29 mouse cellular contexts compared by ENCODE assay signal in the genomic region with DNA sequence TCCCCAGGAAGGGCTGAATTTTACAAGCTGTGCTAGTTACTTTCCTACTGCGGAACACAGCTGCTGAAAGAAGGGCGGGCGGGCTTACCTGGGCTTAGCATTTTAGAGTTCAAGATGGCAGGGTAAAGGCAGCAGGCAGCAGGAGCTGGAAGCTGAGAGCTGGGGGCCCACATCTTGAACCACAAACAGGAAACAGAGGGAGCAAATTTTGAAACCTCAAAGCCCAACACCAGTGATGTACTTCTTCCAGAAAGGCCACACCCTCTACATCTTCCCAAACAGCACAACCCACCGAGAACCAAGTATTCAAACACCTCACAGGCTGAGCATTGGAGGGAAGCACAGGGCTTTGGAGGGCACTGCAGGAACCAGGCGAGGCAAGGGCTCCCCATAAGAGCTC. TPM values are rescaled to one million over a fixed set of nuclear protein-coding genes. Genes with fewer than 3 reads are reported as not detected.
DNase-seq lines count a peak whose midpoint lies in the region; ATAC-seq lines count a peak whose summit lies in the region.
"Had no signal": no experiment of that assay in that cellular context is flagged by ENCODE, and none has a peak within 500 bp of the region (broad histone marks: within the 10 kb centered on the region; RNA-seq: fewer than 3 reads in every experiment).

No protein-coding gene starts in this region.

- no peak for DNase-seq in limb, embryonic 10.5 days (ENCODE audit: low spot score)
- peak; percentile 52 for DNase-seq in thymus, postnatal 4 days
- no peak for DNase-seq in testis, postnatal 14 days (ENCODE audit: low spot score)
- DNase-seq in lung, postnatal 14 days, result no peak
- DNase-seq: adrenal gland, postnatal 25 days; cerebellum, adult 18-20 months; cerebellum, postnatal 14 days; gastrocnemius, postnatal 14 days; heart, adult 11 months; heart, postnatal 36 days; kidney, adult 11 months; kidney, postnatal 14 days; layer of hippocampus, adult 9-11 months; liver, postnatal 0 days had no signal

- H3K36me3 ChIP-seq in limb, embryonic 12.5 days, result no peaks in the 10 kb centered on the region
- no peaks in the 10 kb centered on the region for H3K36me3 ChIP-seq in limb, embryonic 10.5 days
- no peaks in the 10 kb centered on the region for H3K36me3 ChIP-seq in heart, embryonic 12.5 days
- H3K36me3 ChIP-seq: embryonic facial prominence, embryonic 10.5 days; embryonic facial prominence, embryonic 15.5 days; heart, embryonic 10.5 days; hindbrain, embryonic 13.5 days; liver, embryonic 12.5 days; midbrain, embryonic 13.5 days; stomach, embryonic 15.5 days had no signal

- ATAC-seq in limb, embryonic 12.5 days (ENCODE audit: insufficient number of reproducible peaks, insufficient read depth, low FRiP score, low TSS enrichment, low read depth), result no peak
- peak; percentile 86 for ATAC-seq in granulocyte monocyte progenitor cell, adult 5-6 weeks (replicated peaks; ENCODE audit: poor library complexity, severe bottlenecking)
- ATAC-seq in megakaryocyte progenitor cell, adult 5-6 weeks (replicated peaks; ENCODE audit: poor library complexity), result peak; percentile 86
- no peak for ATAC-seq in heart, embryonic 12.5 days (ENCODE audit: insufficient number of reproducible peaks, low FRiP score)
- ATAC-seq: forebrain, embryonic 13.5 days; liver, embryonic 12.5 days; liver, postnatal 0 days; lung, postnatal 0 days; midbrain, embryonic 13.5 days had no signal

- H3K9me3 ChIP-seq in limb, embryonic 12.5 days, result no peaks in the 10 kb centered on the region
- no peaks in the 10 kb centered on the region for H3K9me3 ChIP-seq in limb, embryonic 10.5 days (replicated peaks)
- no peaks in the 10 kb centered on the region for H3K9me3 ChIP-seq in heart, embryonic 12.5 days (replicated peaks)
- H3K9me3 ChIP-seq: embryonic facial prominence, embryonic 10.5 days; embryonic facial prominence, embryonic 15.5 days; forebrain, embryonic 13.5 days; heart, embryonic 10.5 days; hindbrain, embryonic 13.5 days; liver, embryonic 12.5 days; midbrain, embryonic 13.5 days; stomach, embryonic 15.5 days had no signal

- no peak overlapping the region for H3K4me2 ChIP-seq in limb, embryonic 12.5 days
- H3K4me2 ChIP-seq in heart, embryonic 12.5 days, result no peak overlapping the region
- H3K4me2 ChIP-seq: embryonic facial prominence, embryonic 15.5 days; forebrain, embryonic 13.5 days; hindbrain, embryonic 13.5 days; liver, embryonic 12.5 days; midbrain, embryonic 13.5 days; stomach, embryonic 15.5 days had no signal

- 49% methylated on average over 5 of the region's 5 CpGs for WGBS in limb, embryonic 12.5 days
- 78% methylated on average over 5 of the region's 5 CpGs for WGBS in limb, embryonic 10.5 days
- 68% methylated on average over 5 of the region's 5 CpGs for WGBS in heart, embryonic 12.5 days

- H3K27ac ChIP-seq in limb, embryonic 12.5 days, result no peak overlapping the region
- H3K27ac ChIP-seq in limb, embryonic 10.5 days, result no peak overlapping the region
- H3K27ac ChIP-seq in heart, embryonic 12.5 days (ENCODE audit: poor library complexity, severe bottlenecking), result no peak overlapping the region
- H3K27ac ChIP-seq: embryonic facial prominence, embryonic 10.5 days; embryonic facial prominence, embryonic 15.5 days; forebrain, embryonic 13.5 days; heart, embryonic 10.5 days; hindbrain, embryonic 13.5 days; liver, embryonic 12.5 days; macrophage; midbrain, embryonic 13.5 days; stomach, embryonic 15.5 days had no signal

- no peaks in the 10 kb centered on the region for H3K27me3 ChIP-seq in limb, embryonic 12.5 days
- H3K27me3 ChIP-seq in limb, embryonic 10.5 days (ENCODE audit: low read depth, poor library complexity, severe bottlenecking), result no peaks in the 10 kb centered on the region
- H3K27me3 ChIP-seq in heart, embryonic 12.5 days (replicated peaks), result no peaks in the 10 kb centered on the region
- H3K27me3 ChIP-seq: embryonic facial prominence, embryonic 15.5 days; forebrain, embryonic 13.5 days; hindbrain, embryonic 13.5 days; liver, embryonic 12.5 days; midbrain, embryonic 13.5 days; stomach, embryonic 15.5 days had no signal

- 0 out of 2 replicates have a peak overlapping the region, but pooled peaks have one; percentile 8 for H3K9ac ChIP-seq in limb, embryonic 12.5 days (replicated peaks)
- H3K9ac ChIP-seq in heart, embryonic 12.5 days, result no peak overlapping the region
- H3K9ac ChIP-seq: embryonic facial prominence, embryonic 15.5 days; forebrain, embryonic 13.5 days; hindbrain, embryonic 13.5 days; liver, embryonic 12.5 days; liver, postnatal 0 days; midbrain, embryonic 13.5 days; stomach, embryonic 15.5 days had no signal

- no peak overlapping the region for H3K4me3 ChIP-seq in limb, embryonic 12.5 days (replicated peaks)
- no peak overlapping the region for H3K4me3 ChIP-seq in limb, embryonic 10.5 days
- H3K4me3 ChIP-seq in heart, embryonic 12.5 days, result no peak overlapping the region
- H3K4me3 ChIP-seq: embryonic facial prominence, embryonic 10.5 days; embryonic facial prominence, embryonic 15.5 days; forebrain, embryonic 13.5 days; heart, embryonic 10.5 days; hindbrain, embryonic 13.5 days; liver, embryonic 12.5 days; midbrain, embryonic 13.5 days; stomach, embryonic 15.5 days had no signal

- H3K4me1 ChIP-seq in limb, embryonic 12.5 days (replicated peaks), result no peaks in the 10 kb centered on the region; the same call in 1 of the 2 replicates
- no peaks in the 10 kb centered on the region for H3K4me1 ChIP-seq in limb, embryonic 10.5 days
- no peaks in the 10 kb centered on the region for H3K4me1 ChIP-seq in heart, embryonic 12.5 days (replicated peaks)
- H3K4me1 ChIP-seq: embryonic facial prominence, embryonic 10.5 days; embryonic facial prominence, embryonic 15.5 days; forebrain, embryonic 13.5 days; heart, embryonic 10.5 days; liver, embryonic 12.5 days; stomach, embryonic 15.5 days had no signal

RNA-seq across cellular contexts. Expression of gene Slc30a4, which starts 29.6 kb away (rescaled TPM):
- 11.1 and 12.4 TPM in 2 replicates for polyA plus RNA-seq in limb, embryonic 12.5 days (2016; fragmentation: Nextera tagmentation; extraction: Ambion mirVana)
- 4.9 TPM in 2 replicates for polyA plus RNA-seq in limb, embryonic 10.5 days (2016; fragmentation: Nextera tagmentation; extraction: Ambion mirVana)
- 1.3 and 2.0 TPM in 2 replicates for total RNA-seq in granulocyte monocyte progenitor cell, adult 5-6 weeks (2014; fragmentation: Nextera tagmentation)
- 1.3 and 2.1 TPM in 2 replicates for total RNA-seq in granulocyte monocyte progenitor cell, adult 5-6 weeks (2017)
- total RNA-seq in megakaryocyte progenitor cell, adult 5-6 weeks (2015), result 1.8 and 2.1 TPM in 2 replicates
- 2.5 and 2.7 TPM in 2 replicates for total RNA-seq in megakaryocyte progenitor cell, adult 5-6 weeks (2017)
- 9.8 and 10.0 TPM in 2 replicates for polyA plus RNA-seq in heart, embryonic 12.5 days (2016; fragmentation: Nextera tagmentation; extraction: Ambion mirVana)

RNA-seq across cellular contexts. Expression of gene AA467197, which starts 36.1 kb away (rescaled TPM):
- 0.41 and 0.47 TPM in 2 replicates for polyA plus RNA-seq in limb, embryonic 12.5 days (2016; fragmentation: Nextera tagmentation; extraction: Ambion mirVana)
- 0.25 TPM in 1 of 2 replicates, not detected in the other for polyA plus RNA-seq in limb, embryonic 10.5 days (2016; fragmentation: Nextera tagmentation; extraction: Ambion mirVana)
- total RNA-seq in granulocyte monocyte progenitor cell, adult 5-6 weeks (2014; fragmentation: Nextera tagmentation), result not detected in 2 replicates
- total RNA-seq in granulocyte monocyte progenitor cell, adult 5-6 weeks (2017), result 2.4 TPM in 2 replicates
- 4.2 and 5.9 TPM in 2 replicates for total RNA-seq in megakaryocyte progenitor cell, adult 5-6 weeks (2015)
- total RNA-seq in megakaryocyte progenitor cell, adult 5-6 weeks (2017), result 5.4 and 7.4 TPM in 2 replicates
- polyA plus RNA-seq in heart, embryonic 12.5 days (2016; fragmentation: Nextera tagmentation; extraction: Ambion mirVana), result not detected in 2 replicates
- total RNA-seq: gastrocnemius, postnatal 14 days had no signal
- polyA plus RNA-seq: forebrain, embryonic 13.5 days; heart, embryonic 10.5 days; hindbrain, embryonic 13.5 days; kidney, embryonic 14.5 days; midbrain, embryonic 13.5 days had no signal

Comparison
In these comparisons a context has a peak if more than half of its experiments do, and no peak if none do; other contexts are left out.
1. ATAC-seq: peak in granulocyte monocyte progenitor cell, adult 5-6 weeks (single experiment) and megakaryocyte progenitor cell, adult 5-6 weeks (single experiment); none in limb, embryonic 12.5 days (single experiment) and heart, embryonic 12.5 days (single experiment).